Mouse (Mus musculus): ENCODE data around the gene Itpa.

Itpa gene

GRCm38 (mm10) chr2:130657541-130657940, 9.9 kb upstream of the Itpa start:
- DNase-seq, result no peak

- DNase-seq, result no peak
These were observed 8.9 kb upstream of the Itpa start for GRCm38 (mm10) chr2:130658530-130658929.

DNA sequence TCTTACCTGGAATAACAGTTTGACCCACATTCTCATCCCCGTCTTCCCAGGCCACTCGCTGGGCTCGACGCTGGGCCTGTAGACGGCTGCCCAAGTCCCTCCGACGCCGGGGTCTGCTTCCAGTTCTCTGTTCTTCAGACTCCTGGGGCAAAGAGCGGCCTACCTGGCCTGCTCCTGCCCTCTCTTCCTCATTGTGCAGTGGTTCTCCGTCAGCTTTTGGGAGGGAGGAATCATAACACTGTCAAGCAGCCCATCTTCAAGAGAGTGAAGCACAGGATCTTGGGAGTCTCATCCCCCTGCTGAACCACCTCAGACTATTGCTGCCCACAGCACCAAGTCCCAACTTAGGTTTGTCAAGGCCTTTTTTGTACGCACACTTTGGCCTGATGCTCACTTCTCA, 4.1 kb upstream of the Itpa start:
- DNase-seq, result no peak

DNA sequence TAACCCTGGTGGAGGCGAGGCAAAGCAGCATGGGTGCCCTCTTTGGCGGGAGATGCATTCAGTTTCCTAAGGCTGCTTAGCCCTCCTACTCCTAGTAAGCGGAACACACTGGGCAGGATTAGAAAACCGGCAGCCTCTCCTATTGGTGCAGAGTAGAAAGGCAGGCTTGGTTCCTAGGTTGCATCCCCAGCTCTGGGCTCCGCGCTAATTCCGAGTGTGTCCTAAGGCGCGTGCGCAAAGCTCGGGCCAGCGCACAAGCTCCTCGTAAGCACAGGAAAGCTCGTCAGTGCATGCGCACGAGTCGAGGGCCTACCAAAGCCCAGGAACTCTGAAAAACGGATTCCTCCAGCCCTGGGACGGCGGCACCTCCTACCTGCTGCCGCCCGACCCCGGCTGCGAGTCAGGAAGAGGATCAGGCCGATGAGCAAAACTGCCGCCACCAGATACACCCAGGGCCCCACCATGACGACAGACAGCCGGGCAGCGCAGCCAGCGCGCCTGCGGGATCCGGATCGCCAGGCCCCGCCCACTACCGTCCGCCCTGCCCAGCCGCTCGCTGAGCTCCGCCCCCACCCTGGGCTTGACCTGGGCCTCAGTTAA, 3.2 kb upstream of the Itpa start, which contains the start of gene Ddrgk1:
Ddrgk1 (minus strand) TSS at position 558 of the 600 bp plus-strand sequence.
- DNase-seq, result peak; percentile 89

DNA sequence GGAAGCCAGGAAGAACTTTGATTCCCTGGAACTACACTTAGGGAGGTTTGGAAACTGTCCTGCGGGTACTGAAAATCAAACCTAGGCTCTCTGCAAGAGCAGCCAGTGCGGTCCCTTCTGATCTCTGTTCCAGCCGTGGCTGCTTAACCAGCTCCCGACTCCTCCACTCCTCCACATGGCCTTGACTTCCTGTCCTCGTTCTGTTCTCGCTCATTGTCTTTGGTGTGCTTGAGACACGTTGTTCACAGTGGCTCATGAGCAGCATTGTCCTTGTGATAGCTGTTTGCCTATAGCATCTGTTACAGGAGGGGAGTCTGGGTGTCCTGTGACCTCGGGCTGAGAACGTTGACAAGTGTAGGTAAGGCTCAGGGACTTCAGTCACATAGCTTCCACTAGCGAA, 9.8 kb downstream of the Itpa start:
- no peak for DNase-seq

GRCm38 (mm10) chr2:130679154-130679553, 11.7 kb downstream of the Itpa start:
- no peak for DNase-seq

DNA sequence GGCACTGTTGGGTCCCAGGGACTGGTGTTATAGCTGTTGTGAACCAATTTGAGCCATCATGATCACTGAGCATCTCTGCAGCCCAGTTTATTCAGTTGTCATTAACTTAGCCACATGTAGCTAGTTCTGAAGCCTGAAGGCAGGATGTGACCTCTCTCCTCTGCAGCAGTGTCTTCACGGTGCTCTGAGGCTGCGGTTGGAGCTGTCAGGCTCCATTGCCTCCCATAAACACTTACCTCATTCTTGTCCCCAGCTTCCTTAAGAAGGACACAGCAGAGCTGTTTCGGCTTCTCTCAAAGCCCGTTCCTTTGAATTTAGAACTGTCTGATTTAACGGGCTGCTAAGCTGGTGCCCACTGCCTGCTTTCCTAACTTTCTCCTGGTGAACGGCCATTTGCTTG, 12.5 kb downstream of the Itpa start:
- DNase-seq, result no peak

- DNase-seq, result no peak
These were observed 14.1 kb downstream of the Itpa start for GRCm38 (mm10) chr2:130681531-130681930.

- no peak for DNase-seq
These were observed 18.0 kb downstream of the Itpa start for GRCm38 (mm10) chr2:130685426-130685825.

- no peak for DNase-seq
These were observed 21.6 kb downstream of the Itpa start for GRCm38 (mm10) chr2:130689011-130689410.

GRCm38 (mm10) chr2:130693563-130693962, 26.2 kb downstream of the Itpa start:
- DNase-seq, result no peak

- peak; percentile 12 for DNase-seq
These were observed 29.3 kb downstream of the Itpa start for GRCm38 (mm10) chr2:130696700-130697152.

DNA sequence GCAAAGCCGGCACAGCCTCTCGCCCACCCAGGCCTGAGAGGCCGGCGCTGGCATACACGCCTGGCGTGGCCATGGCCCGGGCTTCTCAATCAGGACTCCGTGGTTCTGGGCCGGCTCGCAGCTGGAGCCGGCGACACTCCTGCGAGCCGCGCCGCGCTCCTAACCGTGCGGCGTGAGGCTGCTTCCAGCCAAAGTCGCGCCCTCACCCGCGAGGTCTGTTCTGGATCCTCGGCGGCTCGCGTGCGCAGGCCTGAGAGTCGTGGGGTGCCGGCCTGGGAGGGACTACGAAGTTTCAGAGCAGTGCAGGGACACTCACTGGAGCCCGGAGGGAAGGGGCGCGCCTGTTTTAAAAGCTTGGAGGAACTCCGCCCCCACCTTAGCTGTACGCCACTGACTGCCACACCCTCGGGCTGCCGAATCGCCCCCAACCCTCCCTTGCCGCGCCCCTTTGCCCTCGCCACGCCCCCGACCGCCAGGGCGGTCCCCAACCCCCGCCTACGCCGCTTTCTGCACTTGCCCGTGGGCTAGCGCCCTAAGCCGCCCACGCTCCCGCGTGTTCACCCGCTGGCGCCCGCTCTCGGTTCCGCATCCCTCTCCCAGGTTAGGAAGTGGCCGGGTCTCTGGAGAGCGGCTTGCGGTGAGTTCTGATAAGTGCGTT, 29.9 kb downstream of the Itpa start, which contains the start of gene Slc4a11:
Slc4a11 (minus strand) TSS at position 367 of the 658 bp plus-strand sequence.
- peak; percentile 78 for DNase-seq

DNA sequence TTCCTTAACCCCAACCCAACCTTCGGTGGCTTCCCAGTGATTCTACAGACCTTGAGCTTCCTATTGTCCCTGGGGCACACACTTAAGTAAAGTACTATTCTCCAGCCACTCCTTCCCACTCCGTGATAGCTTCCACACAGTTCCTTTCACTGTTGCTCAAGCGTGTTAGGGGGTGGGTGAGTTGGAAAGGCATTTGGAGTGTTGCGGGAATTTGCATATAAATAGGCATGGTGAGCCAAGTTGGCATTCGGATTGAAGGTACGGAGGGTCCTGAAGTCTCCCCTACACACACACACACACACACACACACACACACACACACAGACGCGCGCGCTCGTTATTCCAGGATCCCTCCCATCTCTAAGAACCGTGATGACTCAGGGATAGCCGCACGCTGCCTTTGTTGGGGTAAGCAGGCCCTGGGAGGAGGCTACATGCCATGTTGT, 30.4 kb downstream of the Itpa start:
- no peak for DNase-seq

DNA sequence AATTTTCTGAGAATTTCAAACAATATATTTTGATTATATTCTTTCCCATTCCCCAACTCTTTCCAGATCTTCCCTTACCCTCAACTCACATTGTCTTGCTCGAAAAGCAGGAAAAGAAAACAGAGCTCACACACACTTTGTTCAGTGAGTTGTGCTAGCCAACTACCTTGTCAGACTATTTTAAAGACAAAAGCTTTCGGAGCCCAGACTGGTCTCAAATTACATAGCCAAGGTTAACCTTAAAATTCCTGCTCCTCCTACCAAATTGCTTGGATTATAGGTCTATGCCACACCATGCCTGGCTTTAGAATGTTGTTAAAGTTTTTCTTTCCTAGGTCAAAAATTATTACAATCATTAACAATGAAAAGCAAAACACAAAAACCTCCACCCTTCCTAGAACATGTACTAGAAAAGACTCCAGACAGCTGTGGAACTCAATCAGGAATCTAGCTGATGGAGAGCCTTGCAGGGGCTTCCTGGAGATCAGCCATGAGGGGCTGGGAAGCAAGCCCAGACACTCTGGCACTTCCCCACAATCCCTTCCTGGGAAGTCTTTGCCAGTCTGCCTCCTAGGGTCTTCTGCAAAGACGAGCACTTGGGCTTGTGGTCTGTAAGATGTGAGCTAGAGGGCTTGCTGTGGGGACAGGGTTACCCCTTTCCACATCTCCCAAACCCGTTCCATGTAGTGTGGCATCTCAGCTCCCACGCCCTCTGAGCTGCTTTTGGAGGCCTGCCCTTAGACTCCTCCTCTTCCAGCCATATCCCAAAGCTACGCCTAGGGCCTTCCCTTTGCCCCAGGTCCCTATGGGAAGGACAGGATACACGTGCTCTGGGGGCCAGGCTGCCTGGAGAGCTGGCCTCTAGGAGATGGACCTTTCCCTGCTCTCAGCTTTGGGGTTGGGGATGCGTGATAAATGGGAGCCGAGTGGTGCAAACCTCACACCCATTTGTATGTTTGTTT, 36.9 kb downstream of the Itpa start:
- DNase-seq, result no peak

GRCm38 (mm10) chr2:130705178-130705577, 37.8 kb downstream of the Itpa start:
- DNase-seq, result no peak

DNA sequence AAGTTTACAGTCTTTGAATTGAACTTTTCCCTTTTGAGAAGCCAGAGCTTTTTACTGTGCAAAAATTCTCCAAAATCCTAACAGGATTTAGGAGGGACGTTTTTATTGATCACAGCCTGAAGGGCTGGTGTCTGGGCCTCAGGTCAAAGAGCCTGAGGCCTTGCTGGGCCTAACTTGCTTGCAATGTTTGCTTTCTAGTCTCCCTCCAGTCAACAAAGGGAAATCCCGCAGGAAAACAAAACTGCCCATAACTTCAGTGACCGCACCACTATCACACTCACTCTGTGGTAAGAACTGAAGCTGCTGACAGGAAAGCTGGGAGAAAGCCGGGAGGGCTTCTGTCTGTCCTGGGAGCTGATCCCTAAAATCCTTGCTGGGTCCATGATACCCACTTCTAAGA, 39.2 kb downstream of the Itpa start:
- no peak for DNase-seq

DNA sequence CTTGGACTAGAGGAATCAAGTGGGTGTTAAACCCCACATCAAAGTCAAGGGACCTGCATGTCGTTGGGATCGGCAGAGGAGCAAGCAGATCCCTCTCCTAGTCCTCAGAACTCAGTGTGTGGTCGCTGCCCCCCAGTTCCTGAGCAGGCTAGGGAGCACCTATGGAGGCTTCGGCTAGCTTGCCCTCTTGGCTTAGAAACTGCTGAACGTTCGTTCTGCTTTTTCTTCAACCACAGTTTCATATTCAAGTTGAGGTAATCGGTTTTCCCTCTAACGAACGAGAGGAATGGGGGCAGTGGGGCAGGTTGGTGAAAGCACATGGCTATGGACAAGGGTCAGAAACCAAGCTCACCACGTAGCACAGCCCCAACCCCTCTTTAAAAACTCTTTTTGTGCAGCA, 39.6 kb downstream of the Itpa start:
- no peak for DNase-seq

DNA sequence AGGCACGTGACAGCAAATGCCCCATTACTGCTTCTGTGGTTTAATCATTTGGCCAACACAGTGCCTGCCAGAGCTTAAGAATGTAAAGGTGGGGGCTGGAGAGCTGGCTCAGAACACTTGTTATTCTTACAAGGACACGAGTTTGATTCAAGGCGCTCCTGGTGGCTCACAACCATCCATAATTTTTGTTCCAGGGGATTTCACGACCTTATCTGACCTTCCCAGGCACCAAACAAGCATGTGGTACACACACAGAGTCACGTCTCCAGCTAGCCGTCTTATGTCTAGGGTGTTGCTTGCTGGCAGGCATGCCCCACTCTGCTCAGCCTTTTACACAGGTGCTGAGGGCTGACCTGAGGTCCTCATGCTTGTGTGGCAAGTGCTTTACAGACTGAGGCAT, 50.5 kb downstream of the Itpa start:
- DNase-seq, result no peak

DNA sequence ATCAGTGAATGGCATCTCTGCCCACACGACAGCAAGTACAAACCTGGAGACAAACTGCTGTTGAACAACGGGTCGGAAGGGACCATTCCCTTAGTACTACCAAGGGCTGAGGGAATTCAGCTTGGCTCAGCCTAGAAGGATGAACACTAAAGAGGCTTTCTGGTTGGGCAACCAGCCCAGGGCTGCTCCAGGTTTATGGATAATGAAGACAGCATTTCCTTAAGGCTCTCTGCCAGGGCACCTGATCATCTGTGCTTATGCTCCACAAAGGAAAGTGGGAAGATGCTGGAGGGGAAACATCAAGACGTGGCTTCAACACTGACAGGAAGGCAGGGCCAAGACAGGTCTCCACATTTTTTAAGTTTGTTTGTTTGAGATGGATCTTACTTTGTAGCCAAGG, 57.0 kb downstream of the Itpa start:
- DNase-seq, result no peak

GRCm38 (mm10) chr2:130727752-130728151, 60.3 kb downstream of the Itpa start:
- no peak for DNase-seq

GRCm38 (mm10) chr2:130728906-130729585, 61.6 kb downstream of the Itpa start:
- DNase-seq, result no peak

- DNase-seq, result no peak
These were observed 63.3 kb downstream of the Itpa start for GRCm38 (mm10) chr2:130730746-130731145.
